Mouse (Mus musculus): ENCODE data around the gene Ubr3. TPM values are rescaled to one million over a fixed set of nuclear protein-coding genes. Genes with fewer than 3 reads are reported as not detected.
A peak's percentile ranks its signal among the peaks of the same experiment; 100 is the strongest.

Ubr3 gene
- 13.9 and 14.6 TPM in 2 replicates for polyA plus RNA-seq (2016; fragmentation: Nextera tagmentation; extraction: Ambion mirVana)

GRCm38 (mm10) chr2:69897039-69897617, at the start of gene Ubr3:
Gene Ubr3 (plus strand): TSS chr2:69897246.
- under 1% methylated on average over 64 of the region's 65 CpGs for WGBS
- Histone ChIP-seq H3K4me3 (peak within 1 kb of the TSS; percentile 98), H3K4me1 (peaks cover 14% of the 10 kb centered on the region), H3K27me3 (replicated peaks; ENCODE audit: low read depth, poor library complexity, severe bottlenecking) (no peaks in the 10 kb centered on the region), H3K36me3 (replicated peaks) (peaks cover 16% of the 10 kb centered on the region), H3K9me3 (no peaks in the 10 kb centered on the region), H3K27ac (replicated peaks) (peak within 1 kb of the TSS; percentile 98)
- DNase-seq (ENCODE audit: low spot score) = peak; percentile 99

GRCm38 (mm10) chr2:69849215-69849614, 47.8 kb upstream of the Ubr3 start:
- 68% methylated on average over 6 of the region's 6 CpGs for WGBS
- H3K27ac ChIP-seq (replicated peaks) = no peak overlapping the region; the same call in 1 of the 2 replicates
- H3K36me3 ChIP-seq (replicated peaks) = no peaks in the 10 kb centered on the region
- DNase-seq (ENCODE audit: low spot score) = no peak
- no peak overlapping the region for H3K4me3 ChIP-seq
- peaks cover 3% of the 10 kb centered on the region; the same call in 1 of the 2 replicates for H3K4me1 ChIP-seq
- H3K9me3 ChIP-seq = no peaks in the 10 kb centered on the region
- no peaks in the 10 kb centered on the region for H3K27me3 ChIP-seq (replicated peaks; ENCODE audit: low read depth, poor library complexity, severe bottlenecking)

DNA sequence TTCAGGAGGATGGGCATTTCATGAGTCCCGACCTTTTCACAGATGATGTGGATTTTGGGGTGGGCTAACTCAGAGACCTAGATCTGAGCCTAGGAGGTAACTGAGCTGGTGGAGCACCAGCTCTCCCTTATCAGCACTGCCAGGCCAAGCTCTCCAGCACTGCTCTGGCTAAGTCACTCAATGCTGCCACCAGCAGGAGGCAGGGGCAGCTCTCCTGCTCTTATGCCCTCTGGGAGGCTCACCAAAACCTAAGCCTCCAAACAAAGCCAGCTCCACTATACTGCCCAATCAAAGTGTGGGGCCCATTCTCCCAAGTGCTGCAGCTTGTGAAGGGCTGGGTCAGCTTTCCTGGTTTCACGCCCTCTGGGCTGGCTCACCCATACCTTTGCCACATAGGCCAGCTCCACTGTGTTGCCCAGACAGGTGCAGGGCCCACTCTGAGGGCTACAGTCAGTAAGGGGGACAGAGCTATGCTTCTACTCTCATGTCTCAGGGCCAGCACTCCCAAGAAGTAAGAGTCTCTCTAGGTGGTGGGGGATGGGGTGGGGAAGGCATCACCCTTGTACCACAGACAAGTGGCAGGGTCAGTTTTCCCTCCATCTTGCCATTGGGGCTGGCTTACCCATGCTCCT, 45.5 kb upstream of the Ubr3 start:
- Histone ChIP-seq H3K27ac (replicated peaks) (no peak overlapping the region), H3K27me3 (replicated peaks; ENCODE audit: low read depth, poor library complexity, severe bottlenecking) (no peaks in the 10 kb centered on the region), H3K9me3 (no peaks in the 10 kb centered on the region), H3K4me1 (peaks cover 3% of the 10 kb centered on the region; the same call in 1 of the 2 replicates), H3K4me3 (no peak overlapping the region), H3K36me3 (replicated peaks) (no peaks in the 10 kb centered on the region)
- no peak for DNase-seq (ENCODE audit: low spot score)
- 58% methylated on average over 2 of the region's 2 CpGs for WGBS

DNA sequence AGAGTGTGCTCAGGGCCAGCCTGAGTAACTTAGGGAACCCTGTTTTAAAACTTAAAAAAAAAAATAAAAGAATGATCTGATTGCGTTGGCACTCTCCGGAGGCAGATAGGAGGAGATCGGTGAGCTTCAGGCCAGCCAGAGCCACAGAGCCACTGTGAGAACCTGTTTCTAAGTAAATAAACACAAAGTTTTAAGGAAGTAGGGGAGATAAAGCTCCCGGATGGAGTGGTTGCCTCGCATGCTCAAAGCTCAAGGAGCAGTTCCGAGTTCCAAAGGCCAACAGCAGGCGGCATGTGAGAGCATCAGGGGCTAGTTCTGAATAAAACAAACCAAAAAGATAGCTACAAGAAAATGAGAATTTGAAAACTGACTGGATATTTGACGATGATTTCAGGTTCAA, 40.7 kb upstream of the Ubr3 start:
- 69% methylated on average over 8 of the region's 8 CpGs for WGBS
- no peaks in the 10 kb centered on the region for H3K9me3 ChIP-seq
- H3K4me3 ChIP-seq = no peak overlapping the region
- peaks cover 5% of the 10 kb centered on the region; the same call in 1 of the 2 replicates for H3K4me1 ChIP-seq
- no peak overlapping the region for H3K27ac ChIP-seq (replicated peaks)
- no peaks in the 10 kb centered on the region for H3K36me3 ChIP-seq (replicated peaks)
- DNase-seq (ENCODE audit: low spot score) = no peak
- H3K27me3 ChIP-seq (replicated peaks; ENCODE audit: low read depth, poor library complexity, severe bottlenecking) = no peaks in the 10 kb centered on the region

GRCm38 (mm10) chr2:69857882-69858281, 39.2 kb upstream of the Ubr3 start:
- Histone ChIP-seq H3K4me1 (peaks cover 8% of the 10 kb centered on the region), H3K4me3 (no peak overlapping the region), H3K9me3 (no peaks in the 10 kb centered on the region), H3K27ac (replicated peaks) (no peak overlapping the region), H3K27me3 (replicated peaks; ENCODE audit: low read depth, poor library complexity, severe bottlenecking) (no peaks in the 10 kb centered on the region), H3K36me3 (replicated peaks) (no peaks in the 10 kb centered on the region)
- DNase-seq (ENCODE audit: low spot score) = no peak
- 95% methylated on average over 1 of the region's 1 CpGs for WGBS

GRCm38 (mm10) chr2:69860972-69861452, 36.0 kb upstream of the Ubr3 start:
- peak overlapping the region; percentile 97 for H3K27ac ChIP-seq (replicated peaks)
- WGBS = 13% methylated on average over 13 of the region's 13 CpGs
- H3K27me3 ChIP-seq (replicated peaks; ENCODE audit: low read depth, poor library complexity, severe bottlenecking) = no peaks in the 10 kb centered on the region
- peaks cover 19% of the 10 kb centered on the region for H3K36me3 ChIP-seq (replicated peaks)
- DNase-seq (ENCODE audit: low spot score) = no peak
- peak overlapping the region; percentile 98 for H3K4me3 ChIP-seq
- peaks cover 16% of the 10 kb centered on the region for H3K4me1 ChIP-seq
- no peaks in the 10 kb centered on the region for H3K9me3 ChIP-seq

- H3K9me3 ChIP-seq = no peaks in the 10 kb centered on the region
- peaks cover 16% of the 10 kb centered on the region for H3K4me1 ChIP-seq
- WGBS = under 1% methylated on average over 66 of the region's 66 CpGs
- H3K36me3 ChIP-seq (replicated peaks) = peaks cover 24% of the 10 kb centered on the region
- H3K27me3 ChIP-seq (replicated peaks; ENCODE audit: low read depth, poor library complexity, severe bottlenecking) = no peaks in the 10 kb centered on the region
- peak; percentile 95 for DNase-seq (ENCODE audit: low spot score)
- H3K27ac ChIP-seq (replicated peaks) = peak within 1 kb of the TSS; percentile 97
- peak within 1 kb of the TSS; percentile 98 for H3K4me3 ChIP-seq
These were observed 35.5 kb upstream of the Ubr3 start, which contains the start of gene Ssb for GRCm38 (mm10) chr2:69861485-69862091. Gene Ssb (plus strand): TSS chr2:69861562.

DNA sequence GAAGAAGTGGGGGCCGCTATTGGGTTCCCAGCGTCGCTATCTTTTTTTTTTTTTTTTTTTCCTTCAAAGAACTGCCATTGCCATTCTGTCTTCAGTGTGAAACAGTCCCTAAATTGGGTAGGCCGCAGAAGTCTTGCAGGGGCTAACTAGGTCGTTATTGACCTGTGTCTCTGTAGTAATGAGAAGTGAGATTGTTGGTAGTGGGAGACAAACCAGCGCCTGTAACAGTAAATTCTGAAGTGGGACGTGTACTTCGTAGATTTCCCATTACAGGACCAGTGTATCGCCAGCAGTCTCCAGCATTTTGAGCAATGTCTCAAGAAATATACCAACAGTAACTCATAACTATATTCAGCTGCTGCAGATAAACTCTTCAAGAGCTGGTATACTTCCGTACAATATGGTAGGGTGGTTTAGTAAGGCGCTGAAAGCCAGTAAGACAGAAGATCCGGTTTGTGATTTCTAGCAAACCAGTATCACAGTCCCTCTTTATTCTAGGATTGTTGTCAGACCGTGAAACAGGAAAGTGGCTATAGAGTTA, 34.9 kb upstream of the Ubr3 start:
- Histone ChIP-seq H3K4me1 (peaks cover 16% of the 10 kb centered on the region), H3K4me3 (peak overlapping the region; percentile 98), H3K27me3 (replicated peaks; ENCODE audit: low read depth, poor library complexity, severe bottlenecking) (no peaks in the 10 kb centered on the region), H3K27ac (replicated peaks) (peak overlapping the region; percentile 97), H3K36me3 (replicated peaks) (peaks cover 30% of the 10 kb centered on the region), H3K9me3 (no peaks in the 10 kb centered on the region)
- WGBS = 5% methylated on average over 13 of the region's 13 CpGs
- DNase-seq (ENCODE audit: low spot score) = no peak

- no peak overlapping the region for H3K4me3 ChIP-seq
- H3K9me3 ChIP-seq = no peaks in the 10 kb centered on the region
These were observed 13.1 kb upstream of the Ubr3 start for GRCm38 (mm10) chr2:69883990-69884391.

GRCm38 (mm10) chr2:69884581-69884980, 12.5 kb upstream of the Ubr3 start:
- 62% methylated on average over 6 of the region's 6 CpGs for WGBS
- H3K9me3 ChIP-seq = no peaks in the 10 kb centered on the region
- H3K4me1 ChIP-seq = peaks cover 11% of the 10 kb centered on the region
- H3K27ac ChIP-seq (replicated peaks) = no peak overlapping the region
- peaks cover 20% of the 10 kb centered on the region; the same call in 1 of the 2 replicates for H3K36me3 ChIP-seq (replicated peaks)
- no peaks in the 10 kb centered on the region for H3K27me3 ChIP-seq (replicated peaks; ENCODE audit: low read depth, poor library complexity, severe bottlenecking)
- H3K4me3 ChIP-seq = peak overlapping the region; percentile 67
- DNase-seq (ENCODE audit: low spot score) = no peak

More at GRCm38 (mm10) chr2:69883990-69884391, 13.1 kb upstream of the Ubr3 start:
- H3K4me1 ChIP-seq = peaks cover 11% of the 10 kb centered on the region
- no peak for DNase-seq (ENCODE audit: low spot score)
- 65% methylated on average over 2 of the region's 2 CpGs for WGBS
- no peaks in the 10 kb centered on the region for H3K27me3 ChIP-seq (replicated peaks; ENCODE audit: low read depth, poor library complexity, severe bottlenecking)
- H3K27ac ChIP-seq (replicated peaks) = no peak overlapping the region
- H3K36me3 ChIP-seq (replicated peaks) = peaks cover 26% of the 10 kb centered on the region

GRCm38 (mm10) chr2:69885050-69885449, 12.0 kb upstream of the Ubr3 start:
- Histone ChIP-seq H3K4me3 (peak overlapping the region; percentile 67), H3K27ac (replicated peaks) (peak overlapping the region; percentile 88), H3K9me3 (no peaks in the 10 kb centered on the region), H3K4me1 (peaks cover 11% of the 10 kb centered on the region), H3K36me3 (replicated peaks) (peaks cover 15% of the 10 kb centered on the region; the same call in 1 of the 2 replicates), H3K27me3 (replicated peaks; ENCODE audit: low read depth, poor library complexity, severe bottlenecking) (no peaks in the 10 kb centered on the region)
- DNase-seq (ENCODE audit: low spot score) = no peak
- WGBS = 7% methylated on average over 12 of the region's 12 CpGs

GRCm38 (mm10) chr2:69885451-69886305, 11.4 kb upstream of the Ubr3 start, which contains the start of gene Mettl5:
Gene Mettl5 (minus strand): TSS chr2:69885615.
- 2% methylated on average over 45 of the region's 45 CpGs for WGBS
- Histone ChIP-seq H3K36me3 (replicated peaks) (0 out of 2 replicates have a peak, but pooled peaks cover 12% of the 10 kb centered on the region), H3K4me1 (peaks cover 11% of the 10 kb centered on the region), H3K4me3 (peak within 1 kb of the TSS; percentile 67), H3K27me3 (replicated peaks; ENCODE audit: low read depth, poor library complexity, severe bottlenecking) (no peaks in the 10 kb centered on the region), H3K9me3 (no peaks in the 10 kb centered on the region), H3K27ac (replicated peaks) (peak within 1 kb of the TSS; percentile 88)
- peak; percentile 90 for DNase-seq (ENCODE audit: low spot score)
